Mouse (Mus musculus) liver (tissue): ENCODE measurements around the gene Hist2h4.
"Not testable (repeated sequence)": the region's sequence is repeated elsewhere in the genome, so short reads cannot be mapped to it uniquely, and the experiment has no call there.

Experiments
- DNase-seq: peaks from one replicate; pipeline ENCODE4 v3.0.0-alpha.2; 2020; ENCODE audit warnings: mixed read lengths

The Hist2h4 gene

DNA sequence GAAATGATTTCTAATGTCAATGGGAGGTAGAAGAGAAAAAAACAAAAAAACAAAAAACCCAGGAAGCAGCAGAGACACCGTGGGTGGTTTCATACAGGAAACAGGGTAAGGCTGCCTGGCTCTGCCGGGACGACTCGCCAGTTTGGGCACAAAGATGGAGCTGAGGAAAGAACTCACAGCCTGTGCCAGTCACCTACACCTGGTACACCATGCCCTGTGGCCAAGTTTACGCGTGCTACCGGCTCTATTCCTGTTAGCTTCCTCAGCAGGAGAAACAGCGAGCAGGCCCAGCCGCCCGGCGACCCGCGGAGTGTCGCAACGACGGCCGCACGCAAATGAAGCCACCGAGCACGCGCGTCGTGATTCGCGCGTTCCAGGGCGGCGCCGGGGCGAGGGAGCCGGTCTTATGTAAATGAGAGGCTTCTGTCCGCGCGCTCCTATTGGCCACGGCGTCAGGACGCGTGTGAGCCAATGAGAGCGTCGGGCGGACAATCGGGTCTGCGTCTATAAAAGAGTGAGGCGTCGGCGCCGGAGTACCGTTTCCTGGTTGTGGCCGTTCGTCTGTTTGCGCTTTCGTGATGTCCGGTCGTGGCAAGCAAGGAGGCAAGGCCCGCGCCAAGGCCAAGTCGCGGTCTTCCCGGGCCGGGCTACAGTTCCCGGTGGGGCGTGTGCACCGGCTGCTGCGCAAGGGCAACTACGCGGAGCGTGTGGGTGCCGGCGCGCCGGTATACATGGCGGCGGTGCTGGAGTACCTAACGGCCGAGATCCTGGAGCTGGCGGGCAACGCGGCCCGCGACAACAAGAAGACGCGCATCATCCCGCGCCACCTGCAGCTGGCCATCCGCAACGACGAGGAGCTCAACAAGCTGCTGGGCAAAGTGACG, 17.9 kb downstream of the Hist2h4 start, which contains the start of gene Hist2h2aa1:
Hist2h2aa1 (plus strand) TSS at position 495 of the 884 bp plus-strand sequence.
- DNase-seq = peak; percentile 83

DNA sequence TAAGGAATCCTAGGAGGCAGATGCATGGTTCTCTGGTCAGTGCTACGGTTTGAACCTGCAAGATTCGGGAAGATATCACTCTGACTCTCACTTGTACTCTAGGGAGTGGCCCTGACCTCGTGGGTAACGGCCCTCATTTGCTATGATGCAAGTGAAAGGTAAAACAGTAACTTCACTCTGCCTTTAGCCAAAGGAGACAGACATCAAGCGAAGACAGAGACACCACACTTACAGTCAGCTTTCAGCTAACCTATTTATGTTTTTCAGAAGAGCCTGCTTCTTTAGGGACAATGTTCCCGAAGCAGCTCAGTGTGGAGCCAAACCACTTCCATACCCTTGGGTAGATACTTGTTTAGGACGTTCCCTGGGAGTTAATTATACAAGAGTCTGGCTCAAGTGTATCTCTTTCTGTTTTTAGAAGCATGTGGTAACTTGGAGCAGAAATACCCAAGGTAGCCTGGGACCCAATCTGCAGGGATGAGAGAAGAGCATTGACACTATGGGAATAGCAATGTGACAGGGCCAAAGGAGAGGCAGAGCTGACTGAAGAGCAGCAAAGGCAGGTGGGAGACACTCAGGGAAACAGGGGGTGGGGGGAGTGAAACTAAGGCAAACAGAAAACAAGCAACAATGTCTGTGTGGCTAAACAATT, 19.1 kb downstream of the Hist2h4 start:
- DNase-seq = peak; percentile 44

DNA sequence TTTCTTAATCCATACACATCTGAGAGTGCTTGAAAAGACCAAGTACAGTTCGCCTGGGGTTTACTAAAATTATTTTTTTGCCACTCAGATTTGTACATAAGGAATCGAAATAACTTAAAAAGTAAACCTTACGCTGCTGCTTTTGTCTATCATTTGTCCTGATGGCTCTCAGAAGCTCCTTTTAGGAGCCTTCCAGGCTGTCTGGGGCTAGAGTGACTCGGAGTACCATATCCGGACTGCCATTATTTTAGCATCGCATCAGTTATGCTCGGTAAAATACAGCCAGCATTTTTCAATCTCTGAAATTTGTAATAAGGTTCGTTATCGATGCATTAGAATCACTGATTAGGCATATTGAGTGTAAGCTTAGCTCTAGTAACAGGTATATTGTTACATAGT, 22.3 kb downstream of the Hist2h4 start:
- no peak for DNase-seq

DNA sequence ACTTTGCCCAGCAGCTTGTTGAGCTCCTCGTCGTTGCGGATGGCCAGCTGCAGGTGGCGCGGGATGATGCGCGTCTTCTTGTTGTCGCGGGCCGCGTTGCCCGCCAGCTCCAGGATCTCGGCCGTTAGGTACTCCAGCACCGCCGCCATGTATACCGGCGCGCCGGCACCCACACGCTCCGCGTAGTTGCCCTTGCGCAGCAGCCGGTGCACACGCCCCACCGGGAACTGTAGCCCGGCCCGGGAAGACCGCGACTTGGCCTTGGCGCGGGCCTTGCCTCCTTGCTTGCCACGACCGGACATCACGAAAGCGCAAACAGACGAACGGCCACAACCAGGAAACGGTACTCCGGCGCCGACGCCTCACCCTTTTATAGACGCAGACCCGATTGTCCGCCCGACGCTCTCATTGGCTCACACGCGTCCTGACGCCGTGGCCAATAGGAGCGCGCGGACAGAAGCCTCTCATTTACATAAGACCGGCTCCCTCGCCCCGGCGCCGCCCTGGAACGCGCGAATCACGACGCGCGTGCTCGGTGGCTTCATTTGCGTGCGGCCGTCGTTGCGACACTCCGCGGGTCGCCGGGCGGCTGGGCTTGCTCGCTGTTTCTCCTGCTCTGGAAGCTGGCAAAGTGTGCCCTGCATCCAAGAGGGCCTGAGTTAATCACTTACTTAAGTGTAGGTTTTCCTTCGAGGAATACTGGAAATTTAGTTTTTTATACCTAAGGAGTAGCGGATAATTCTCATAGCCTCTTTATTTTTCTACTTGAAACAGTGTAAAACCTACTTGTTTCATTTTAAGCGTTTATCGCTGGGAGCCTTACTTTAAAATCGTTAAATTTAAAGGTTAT, 22.9 kb downstream of the Hist2h4 start, which contains the start of gene Hist2h2aa2:
Hist2h2aa2 (minus strand) TSS at position 328 of the 850 bp plus-strand sequence.
- peak; percentile 81 for DNase-seq

DNA sequence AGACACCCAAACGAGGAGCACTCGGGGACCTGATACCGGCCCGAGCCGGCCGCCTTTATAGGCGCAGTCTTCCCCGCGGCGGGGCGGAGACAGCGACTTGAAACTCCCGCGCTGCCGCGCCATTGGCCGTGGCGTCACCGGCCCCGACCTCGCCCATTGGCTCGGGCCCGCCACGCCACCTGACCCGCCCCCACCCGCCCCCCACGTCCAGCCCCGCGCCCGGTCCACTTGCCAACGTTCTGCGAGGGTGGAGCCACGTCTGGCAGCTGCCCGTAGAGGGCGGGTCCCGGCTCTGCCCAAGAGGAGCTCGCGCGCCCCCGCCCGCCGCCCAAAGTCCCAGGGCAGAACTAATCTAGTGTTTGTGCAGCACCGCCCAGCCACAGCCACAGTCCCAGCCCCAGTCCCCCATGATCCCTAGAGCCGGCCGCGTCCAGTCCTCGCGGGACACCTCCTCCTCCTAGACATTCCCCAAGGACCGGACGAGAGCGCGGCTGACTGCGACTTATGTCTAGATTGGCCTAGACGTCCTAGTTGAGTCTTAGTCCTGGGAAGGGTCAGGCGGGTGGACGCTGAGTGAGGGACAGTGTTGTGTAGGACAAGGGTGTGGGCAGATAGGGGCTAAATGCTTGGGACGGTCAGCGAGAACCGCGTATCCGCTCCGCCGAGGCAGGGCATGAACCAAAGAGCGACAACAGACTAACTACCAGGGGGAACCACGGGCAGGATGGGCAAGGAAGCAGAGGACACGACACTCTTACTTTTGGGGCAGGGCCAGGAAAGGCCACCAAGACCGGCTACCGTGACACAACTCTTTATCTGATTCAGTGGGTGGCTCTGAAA, 23.9 kb downstream of the Hist2h4 start, which contains the start of gene Hist2h3c2:
Hist2h3c2 (minus strand) TSS at position 174 of the 840 bp plus-strand sequence.
- DNase-seq = not testable (repeated sequence)

DNA sequence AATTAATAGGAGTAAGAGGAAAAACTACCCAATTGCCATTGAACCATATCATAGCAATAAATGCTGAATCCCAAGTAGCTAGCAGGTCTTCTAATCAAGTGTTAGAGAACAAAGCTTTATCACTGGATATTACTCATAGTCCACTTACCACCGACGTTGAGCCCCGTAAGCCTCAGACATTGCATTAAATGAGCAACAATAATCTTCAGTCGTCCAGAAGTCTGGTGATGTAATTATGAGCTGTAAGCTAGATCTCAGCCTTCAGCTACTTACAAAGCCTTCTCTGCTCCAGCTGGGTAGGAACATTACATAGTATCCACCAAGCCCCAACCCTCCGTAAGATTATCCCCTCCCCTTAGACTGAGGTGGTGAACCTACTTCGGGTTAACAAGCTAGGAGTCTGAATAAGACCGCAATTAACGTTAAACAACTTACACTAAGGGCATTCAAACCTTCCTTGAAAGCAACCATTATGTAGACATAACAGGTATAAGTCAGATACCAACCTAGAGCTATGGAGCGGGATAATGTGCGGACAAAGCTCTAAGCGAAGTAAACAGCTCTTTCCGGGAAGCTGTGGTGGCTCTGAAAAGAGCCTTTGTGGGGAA, 25.1 kb downstream of the Hist2h4 start:
- peak; percentile 40 for DNase-seq

DNA sequence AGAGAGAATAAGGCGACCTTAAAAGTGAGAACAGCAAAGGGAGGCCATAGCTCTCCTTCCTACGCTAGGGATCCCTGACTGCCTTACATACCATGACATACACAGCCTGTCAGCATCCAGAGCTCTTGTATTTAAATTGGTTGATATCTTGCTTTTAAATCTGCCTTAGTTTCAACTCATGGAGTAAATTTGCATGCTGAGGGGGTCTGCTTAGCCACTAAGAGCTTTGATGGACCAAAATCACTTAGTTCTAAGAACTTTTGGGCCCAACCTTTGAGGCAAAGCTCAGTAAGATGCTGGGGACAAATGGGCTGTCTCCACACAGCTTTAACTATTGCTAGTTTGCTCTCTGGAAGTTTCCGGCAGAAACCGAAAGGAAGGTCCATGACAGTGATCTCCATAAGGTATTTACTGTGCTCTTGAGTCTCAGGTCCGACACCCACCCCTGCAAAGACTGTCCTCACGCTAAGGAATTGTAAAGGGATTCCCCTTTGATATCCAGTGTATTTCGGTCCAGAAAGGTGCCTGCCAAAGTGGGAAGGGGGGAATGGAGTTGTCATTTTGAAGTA, 25.7 kb downstream of the Hist2h4 start:
- DNase-seq = peak; percentile 33

DNA sequence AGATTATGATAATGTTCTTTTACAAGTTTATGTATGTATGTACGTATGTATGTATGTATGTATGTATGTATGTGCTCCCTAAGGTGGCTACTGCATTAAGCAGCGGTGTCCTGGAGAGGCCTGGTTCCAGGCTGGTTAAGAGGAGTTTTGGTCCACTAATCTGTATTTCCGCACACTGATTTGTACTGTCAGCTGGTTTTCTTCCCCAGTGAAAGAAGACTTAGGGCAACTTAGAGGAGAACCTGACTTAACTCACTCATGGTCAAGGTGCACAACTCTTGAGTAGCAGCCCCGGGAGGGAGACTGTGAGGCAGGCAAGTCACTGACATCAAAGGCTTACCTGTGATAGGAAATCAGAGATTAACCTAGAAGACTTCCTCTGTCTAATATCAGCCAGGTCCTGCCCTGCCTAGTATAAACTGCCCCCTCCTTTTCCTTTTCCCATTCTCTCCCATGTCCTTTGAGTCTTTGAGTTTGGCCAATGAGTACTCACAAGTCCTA, 26.2 kb downstream of the Hist2h4 start:
- no peak for DNase-seq

DNA sequence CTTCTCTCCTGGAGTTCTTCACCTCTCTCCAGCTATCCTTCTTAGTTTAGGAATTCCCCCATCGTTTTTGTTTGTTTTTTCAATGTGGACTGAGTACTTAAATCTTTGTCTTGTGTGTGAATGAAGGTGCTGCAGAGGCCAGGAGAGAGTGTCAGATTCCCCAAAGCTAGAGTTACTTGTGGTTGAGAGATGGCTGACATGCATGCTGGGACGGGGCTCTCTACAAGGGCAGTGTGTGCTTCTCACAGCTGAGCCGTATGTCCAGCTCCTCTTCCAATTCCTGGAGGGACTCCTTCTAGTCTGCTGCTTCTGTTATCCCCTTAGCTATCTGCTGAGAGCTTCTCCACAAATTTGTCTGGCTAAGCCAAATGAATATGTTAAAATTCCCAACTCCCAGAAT, 27.3 kb downstream of the Hist2h4 start:
- DNase-seq = no peak

DNA sequence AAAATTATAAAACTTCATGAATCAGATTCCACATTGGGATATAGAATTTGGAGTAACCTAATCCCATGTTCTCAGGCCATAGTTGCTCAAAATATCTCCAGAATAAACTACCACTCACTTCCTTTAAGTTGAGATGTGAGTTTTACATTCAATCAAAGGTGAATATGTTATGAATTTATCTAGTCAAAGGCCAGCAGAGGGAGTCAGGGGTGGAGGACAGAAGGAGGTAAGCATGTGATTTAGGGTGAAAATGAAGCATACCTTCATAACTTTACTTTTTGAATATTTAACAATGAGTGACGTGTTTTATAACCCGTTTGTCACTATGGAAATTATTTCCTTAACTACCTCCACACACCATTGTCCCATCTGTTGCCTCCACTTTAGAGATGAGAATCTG, 28.2 kb downstream of the Hist2h4 start:
- DNase-seq = no peak

DNA sequence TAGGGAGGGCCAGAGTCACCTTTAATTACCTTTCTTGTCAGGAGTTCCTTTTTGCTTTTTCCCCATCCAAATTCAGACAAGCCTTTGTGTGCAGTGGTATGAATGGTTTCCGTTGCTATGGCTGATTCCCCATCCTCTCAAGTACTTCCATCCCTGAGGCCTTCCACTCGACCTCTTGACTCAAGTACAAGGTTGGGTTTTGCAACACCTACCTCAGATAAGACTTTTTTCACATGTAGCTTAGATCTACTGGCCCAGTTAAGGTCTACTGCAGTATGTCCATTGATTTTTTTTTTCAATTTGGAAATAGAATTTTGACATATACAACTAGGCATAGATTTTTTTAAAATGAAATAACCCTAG, 31.4 kb downstream of the Hist2h4 start:
- no peak for DNase-seq

DNA sequence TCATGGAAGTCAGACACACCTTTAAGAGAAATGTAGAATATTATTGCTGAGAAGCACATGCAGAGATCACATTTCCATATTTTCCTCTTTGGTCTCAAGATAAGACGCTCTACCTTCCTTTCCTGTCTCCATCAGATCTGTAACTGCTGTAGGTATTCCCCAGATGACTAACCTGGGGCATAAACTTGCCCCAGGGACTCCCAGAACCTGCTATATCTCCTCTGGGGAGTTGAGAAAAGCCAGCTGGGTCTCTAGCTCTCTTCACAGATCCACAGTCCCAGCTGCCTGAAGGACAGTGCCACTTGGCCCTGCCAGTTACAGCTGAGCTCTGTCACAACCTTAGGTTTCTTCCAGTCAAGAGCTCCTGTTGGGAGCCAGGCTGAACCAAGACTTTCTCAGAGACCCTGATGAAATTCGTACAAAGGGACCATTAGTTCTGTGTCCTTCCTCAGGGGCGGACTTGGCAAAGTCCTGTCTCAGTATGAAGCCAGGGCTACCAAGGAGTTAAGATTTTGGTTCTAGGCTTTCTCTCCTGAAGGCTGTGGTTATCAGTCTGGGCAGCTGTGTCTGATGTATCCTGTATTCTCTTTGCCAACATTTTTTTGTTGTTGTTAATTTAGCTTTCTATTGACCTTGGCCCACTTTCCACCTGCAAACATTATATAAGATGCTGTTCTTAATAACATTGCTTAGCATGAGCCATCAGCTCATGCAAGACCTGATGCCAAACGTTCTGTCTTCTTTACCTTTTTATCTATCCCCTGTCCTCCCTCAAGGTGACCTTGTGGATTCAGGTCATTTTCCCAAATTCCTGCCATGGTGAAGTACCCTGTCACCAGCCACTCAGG, 32.0 kb downstream of the Hist2h4 start:
- no peak for DNase-seq

DNA sequence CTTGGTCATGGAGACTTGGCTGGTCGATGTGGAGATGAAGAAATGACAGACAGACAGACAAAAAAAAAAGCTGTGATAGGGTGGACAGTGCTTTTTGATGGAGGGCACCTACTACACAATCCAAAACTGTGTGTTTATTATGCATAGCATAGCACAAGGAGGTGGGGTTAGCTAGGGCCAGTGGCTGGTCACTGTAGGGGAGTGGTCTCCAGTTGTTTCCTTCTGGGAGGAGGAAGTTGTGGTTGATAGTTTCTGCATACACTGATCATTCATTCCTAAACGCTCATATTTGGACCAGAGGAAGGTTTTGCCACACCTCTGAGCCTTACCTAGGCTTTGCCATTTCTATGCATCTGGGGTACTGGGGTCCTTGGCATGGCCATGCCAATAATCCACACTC, 32.7 kb downstream of the Hist2h4 start:
- DNase-seq = no peak

DNA sequence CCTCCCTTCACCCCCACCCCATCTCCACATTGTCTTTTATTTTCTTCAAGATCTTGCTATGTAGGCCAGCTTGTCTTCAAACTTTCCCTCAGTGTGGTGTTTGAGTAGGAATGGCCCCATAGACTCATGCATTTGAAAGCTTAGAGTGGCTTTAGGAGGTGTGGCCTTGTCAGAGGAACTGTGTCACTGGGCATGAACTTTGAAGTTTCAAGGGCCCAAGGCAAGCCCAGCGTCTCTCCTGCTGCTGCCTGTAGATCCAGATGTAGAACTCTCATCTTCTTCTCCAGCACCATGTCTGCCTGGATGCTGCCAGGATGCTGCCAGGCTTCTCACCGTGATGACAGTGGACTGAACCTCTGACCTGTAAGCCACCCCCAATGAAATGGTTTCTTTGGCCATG, 34.3 kb downstream of the Hist2h4 start:
- DNase-seq = no peak

DNA sequence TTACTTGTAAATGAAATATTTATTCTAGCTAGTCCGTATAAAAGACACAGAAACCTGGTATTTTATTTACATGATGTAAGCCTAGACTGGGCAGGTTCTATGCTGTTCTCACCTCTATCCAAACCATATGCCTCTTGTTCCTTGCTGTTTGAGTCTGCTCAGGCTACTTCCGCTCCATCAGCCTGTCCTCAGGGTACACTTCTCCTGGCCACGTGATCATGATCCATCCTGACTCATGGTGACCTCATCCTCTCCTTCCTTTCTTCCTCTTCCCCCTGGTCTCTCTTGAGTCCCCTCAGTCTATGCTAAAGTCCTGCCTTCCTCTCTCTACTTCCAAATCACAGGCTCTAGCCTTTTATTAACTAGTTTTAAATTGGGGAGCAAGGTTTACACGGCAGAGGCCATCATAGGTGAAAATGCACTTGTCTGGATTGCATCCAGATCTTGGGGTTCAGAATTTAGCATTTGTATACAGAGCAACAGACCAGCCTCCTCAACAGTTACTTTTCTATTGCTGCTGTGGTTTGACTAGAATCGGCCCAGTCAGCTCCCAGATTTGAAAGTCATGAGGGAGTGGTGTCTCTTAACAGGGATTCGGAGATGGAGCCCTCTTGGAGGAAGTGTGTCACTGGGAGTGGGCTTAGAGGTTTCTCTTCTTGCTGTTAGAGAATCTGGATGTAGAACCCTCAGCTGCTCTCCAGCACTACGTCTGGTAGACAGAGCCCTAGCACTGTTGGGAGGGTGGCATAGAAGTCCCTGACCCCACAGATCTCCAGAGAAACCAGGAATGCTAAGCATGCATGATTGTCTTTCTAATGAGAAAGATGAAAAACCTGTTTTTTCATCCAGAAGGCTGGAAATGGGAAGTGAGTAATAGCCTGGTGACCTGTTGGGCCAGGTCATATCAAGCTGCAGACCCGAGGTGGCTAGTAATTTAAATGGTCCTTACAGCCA, 36.1 kb downstream of the Hist2h4 start:
- no peak for DNase-seq

DNA sequence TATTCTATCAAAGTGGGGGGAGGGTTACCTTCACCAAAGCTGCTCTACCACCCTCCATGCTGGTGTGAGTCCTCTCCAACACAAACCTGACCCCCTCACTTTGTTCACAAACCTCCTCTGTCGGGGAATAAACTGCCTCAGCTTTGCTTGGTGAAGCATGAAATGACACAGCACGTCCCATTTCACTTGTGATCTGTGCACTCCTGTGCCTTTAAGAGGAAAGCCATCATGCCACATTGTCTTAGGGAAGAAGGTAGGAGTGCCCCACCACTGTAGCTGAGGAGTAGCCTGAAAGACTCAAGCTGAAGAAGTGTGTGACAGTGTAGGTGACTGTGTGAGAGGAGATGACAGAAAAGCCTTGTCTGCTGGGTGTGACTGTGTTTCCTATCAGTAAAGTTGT, 37.7 kb downstream of the Hist2h4 start:
- no peak for DNase-seq

DNA sequence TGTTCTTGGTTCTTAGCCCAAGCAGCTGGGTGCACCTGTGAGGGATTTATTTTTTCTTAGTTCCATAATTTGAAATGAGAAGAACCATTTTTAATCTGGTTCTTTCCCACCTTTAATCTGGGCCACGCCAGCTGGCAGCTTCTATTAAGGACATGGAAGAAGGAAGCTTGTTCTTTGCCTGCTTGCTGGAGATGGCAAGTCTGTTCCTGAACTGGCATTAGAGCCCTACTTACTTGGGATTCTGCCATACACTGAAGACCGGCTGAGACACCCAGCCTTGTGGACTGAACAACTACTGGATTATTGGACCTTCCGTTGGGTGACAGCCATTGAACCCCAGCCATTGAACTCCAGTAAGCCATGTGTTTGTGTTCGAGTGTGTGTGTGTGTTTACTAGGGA, 40.3 kb downstream of the Hist2h4 start:
- DNase-seq = no peak

DNA sequence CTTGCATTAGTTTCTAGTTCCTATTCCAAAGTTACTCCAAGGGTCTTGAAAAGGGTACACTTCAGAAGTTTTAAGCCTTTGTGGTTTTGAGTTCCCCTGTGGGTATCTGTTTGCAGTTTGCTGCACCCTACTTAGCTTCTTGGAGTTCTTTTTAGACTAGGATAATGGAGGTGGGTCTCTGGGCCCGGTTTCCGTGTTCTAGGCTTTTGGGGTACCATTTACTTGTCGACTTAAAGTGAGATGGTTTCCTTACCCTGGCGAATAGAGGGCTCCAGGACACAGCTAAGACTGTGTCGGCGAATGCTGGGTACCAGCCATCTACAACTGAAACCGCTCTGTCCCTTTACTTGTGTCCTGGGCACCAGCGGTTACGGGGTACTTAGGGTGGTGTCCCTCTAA, 41.5 kb downstream of the Hist2h4 start:
- peak; percentile 51 for DNase-seq
